Mouse (Mus musculus): ENCODE results near the gene Csf2. TPM values are rescaled to one million over a fixed set of nuclear protein-coding genes. Genes with fewer than 3 reads are reported as not detected.

The Csf2 gene
- total RNA-seq (2023): not detected

GRCm38 (mm10) chr11:54248940-54249717, at the start of gene Csf2:
Csf2 (minus strand) TSS chr11:54249667.

GRCm38 (mm10) chr11:54267177-54267576, 17.7 kb upstream of the Csf2 start, which contains the start of gene Il3:
Il3 (minus strand) TSS chr11:54267277.

Other genes with a start within 250 kb of the Csf2 start
- gene Slc22a4, start 221.6 kb downstream of the Csf2 start, total RNA-seq (2023): not detected
- not detected for gene Pdlim4, start 180.7 kb downstream of the Csf2 start, total RNA-seq (2023)
- not detected for gene P4ha2, start 149.6 kb downstream of the Csf2 start, total RNA-seq (2023)
- not detected for gene Il3, start 17.6 kb upstream of the Csf2 start, total RNA-seq (2023)
- not detected for gene Acsl6, start 54.1 kb upstream of the Csf2 start, total RNA-seq (2023)
- gene Meikin, start 121.0 kb upstream of the Csf2 start, total RNA-seq (2023): not detected
- 10 to 100 TPM; 28.1 to 30.5 TPM for gene Fnip1, start 188.5 kb upstream of the Csf2 start, total RNA-seq (2023)